Mouse (Mus musculus) liver, adult 2 months (tissue): Measurements from ENCODE around the gene Ythdf1. TPM values are rescaled to one million over a fixed set of nuclear protein-coding genes. Genes with fewer than 3 reads are reported as not detected.

Experiments
- DNase-seq: peaks from one replicate; pipeline ENCODE4 v3.0.0-alpha.2; 2011; ENCODE audit warnings: low read depth, low spot score; ENCODE audit errors: extremely low read depth
- H3K27ac ChIP-seq: fragments of 200-500 bp; replicated peaks from 2 replicates; pipeline ENCODE4 v1.5.1; 2012; ENCODE audit warnings: low read depth, mild to moderate bottlenecking, control low read depth, inconsistent platforms, low read length; ENCODE audit not compliant: insufficient read depth
- H3K27me3 ChIP-seq: fragments of 200-500 bp; 2 replicates; pipeline ENCODE4 v1.6.1; 2012; ENCODE audit warnings: mild to moderate bottlenecking, moderate library complexity, low read length, inconsistent platforms; ENCODE audit not compliant: control insufficient read depth, insufficient read depth
- H3K36me3 ChIP-seq: fragments of 200-500 bp; 2 replicates; pipeline ENCODE4 v1.6.1; 2012; ENCODE audit warnings: low read length, inconsistent platforms; ENCODE audit not compliant: control insufficient read depth, insufficient read depth
- H3K4me1 ChIP-seq: fragments of 200-500 bp; 2 replicates; pipeline ENCODE4 v1.6.1; 2011; ENCODE audit warnings: low read length; ENCODE audit not compliant: control insufficient read depth, insufficient read depth
- H3K4me3 ChIP-seq: fragments of 200-500 bp; 2 replicates; pipeline ENCODE4 v1.5.1; 2011; ENCODE audit warnings: low read depth, mild to moderate bottlenecking, control low read depth, low read length, moderate library complexity; ENCODE audit not compliant: insufficient read depth
- H3K79me2 ChIP-seq: fragments of 200-500 bp; 2 replicates; pipeline ENCODE4 v1.6.1; 2012; ENCODE audit warnings: inconsistent platforms, mild to moderate bottlenecking, low read length, moderate library complexity; ENCODE audit not compliant: control insufficient read depth, insufficient read depth
- H3K9ac ChIP-seq: fragments of 200-500 bp; 2 replicates; pipeline ENCODE4 v1.6.1; 2012; ENCODE audit warnings: low read depth, mild to moderate bottlenecking, control low read depth, inconsistent platforms, low read length
- CTCF ChIP-seq: fragments of 200-500 bp; IDR thresholded peaks from 2 replicates; pipeline ENCODE4 v1.5.1; 2011; ENCODE audit warnings: low read depth, low read length, control low read depth
- POLR2A ChIP-seq: fragments of 200-500 bp; IDR thresholded peaks from 2 replicates; pipeline ENCODE4 v1.6.1; 2011; ENCODE audit warnings: low read length, control low read depth; ENCODE audit not compliant: insufficient read depth; ENCODE audit errors: extremely low read depth
- WGBS: fragments of 180-500 bp; shearing (Covaris S2); methylation state at CpG from one replicate; pipeline ENCODE4 v1.1.7; 2018; 5-methylcytosine and 5-hydroxymethylcytosine counted together
- polyA plus RNA-seq: library from polyadenylated mRNA; depleted of rRNA; stranded (reverse); fragments of >200 nt; gene quantifications from 2 replicates; pipeline ENCODE4 v1.2.3, GENCODE M21; 2012
- total RNA-seq: library from RNA; depleted of rRNA; stranded (reverse); fragments of >200 nt; gene quantifications from 2 replicates; pipeline ENCODE4 v1.2.3, GENCODE M21; 2014

The Ythdf1 gene
- total and polyA plus RNA-seq, 2 experiments: 9.7 to 35.4 TPM

DNA sequence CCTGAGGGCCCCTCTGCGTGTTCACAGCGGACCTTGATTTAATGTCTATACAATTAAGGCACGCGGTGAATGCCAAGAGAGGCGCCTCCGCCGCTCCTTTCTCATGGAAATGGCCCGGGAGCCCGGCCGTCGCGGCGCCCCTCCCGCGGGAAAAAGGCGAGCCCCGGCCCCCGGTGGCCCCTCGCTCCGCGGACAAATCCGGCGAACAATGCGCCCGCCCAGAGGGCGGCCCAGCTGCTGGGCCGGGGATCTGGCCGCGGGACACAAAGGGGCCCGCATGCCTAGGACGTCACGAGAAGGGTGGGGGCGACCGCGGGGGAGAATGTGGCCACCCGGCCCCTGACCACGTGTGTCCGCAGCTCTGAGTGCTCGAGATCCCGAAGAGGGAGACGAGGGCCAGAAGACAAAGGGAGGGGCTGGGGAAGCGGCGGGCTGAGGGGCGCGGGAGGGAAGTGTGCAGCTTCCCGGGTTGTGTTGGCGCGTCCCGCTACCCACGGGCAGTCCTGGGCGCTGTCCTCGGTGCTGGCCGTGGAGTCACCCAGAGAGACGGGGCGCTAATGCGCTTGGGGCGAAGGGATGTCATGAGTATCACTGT is 26.6 kb downstream of the Ythdf1 start:
- DNase-seq: no peak
- peaks cover 33% of the 10 kb centered on the region for H3K27me3 ChIP-seq

DNA sequence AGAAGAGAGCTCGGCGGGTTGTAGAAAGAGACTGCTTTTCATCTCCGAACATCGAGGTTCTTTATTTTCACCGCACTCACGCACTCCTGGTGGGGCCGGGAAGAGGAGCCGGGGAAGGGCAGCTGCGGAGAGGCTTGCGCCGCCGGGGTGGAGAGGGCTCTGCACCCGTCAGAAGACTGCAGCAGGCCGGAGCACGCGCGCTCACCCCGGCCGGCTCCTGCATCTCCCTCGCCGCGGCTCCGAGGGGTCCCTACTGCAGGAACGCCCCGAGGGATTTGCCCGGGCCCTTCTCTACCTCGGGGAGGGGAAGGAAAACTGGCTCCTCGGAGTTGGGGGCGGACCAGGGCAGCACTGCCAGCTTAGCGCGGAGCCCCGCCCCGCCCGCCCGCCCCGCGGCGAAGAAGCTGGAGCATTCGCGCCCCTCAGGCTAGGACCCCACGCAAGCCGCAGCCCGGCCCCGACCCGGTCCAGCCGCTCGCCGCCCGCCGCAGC is 27.2 kb downstream of the Ythdf1 start:
- H3K4me1 ChIP-seq: no peaks in the 10 kb centered on the region
- no peak overlapping the region for H3K4me3 ChIP-seq
- H3K27me3 ChIP-seq: peaks cover 33% of the 10 kb centered on the region
- no peaks in the 10 kb centered on the region for H3K79me2 ChIP-seq
- under 1% methylated on average over 32 of the region's 50 CpGs for WGBS
- no peak overlapping the region for H3K9ac ChIP-seq
- no peak overlapping the region for H3K27ac ChIP-seq
- no peak for DNase-seq
- TF ChIP-seq POLR2A (no peak), CTCF (no peak)
- H3K36me3 ChIP-seq: no peaks in the 10 kb centered on the region

More for the DNA sequence above, 26.6 kb downstream of the Ythdf1 start:
- TF ChIP-seq POLR2A (no peak), CTCF (no peak)
- Histone ChIP-seq H3K4me3 (no peak overlapping the region), H3K36me3 (no peaks in the 10 kb centered on the region), H3K9ac (no peak overlapping the region), H3K4me1 (no peaks in the 10 kb centered on the region), H3K27ac (no peak overlapping the region), H3K79me2 (no peaks in the 10 kb centered on the region)
- 2% methylated on average over 57 of the region's 57 CpGs for WGBS

DNA sequence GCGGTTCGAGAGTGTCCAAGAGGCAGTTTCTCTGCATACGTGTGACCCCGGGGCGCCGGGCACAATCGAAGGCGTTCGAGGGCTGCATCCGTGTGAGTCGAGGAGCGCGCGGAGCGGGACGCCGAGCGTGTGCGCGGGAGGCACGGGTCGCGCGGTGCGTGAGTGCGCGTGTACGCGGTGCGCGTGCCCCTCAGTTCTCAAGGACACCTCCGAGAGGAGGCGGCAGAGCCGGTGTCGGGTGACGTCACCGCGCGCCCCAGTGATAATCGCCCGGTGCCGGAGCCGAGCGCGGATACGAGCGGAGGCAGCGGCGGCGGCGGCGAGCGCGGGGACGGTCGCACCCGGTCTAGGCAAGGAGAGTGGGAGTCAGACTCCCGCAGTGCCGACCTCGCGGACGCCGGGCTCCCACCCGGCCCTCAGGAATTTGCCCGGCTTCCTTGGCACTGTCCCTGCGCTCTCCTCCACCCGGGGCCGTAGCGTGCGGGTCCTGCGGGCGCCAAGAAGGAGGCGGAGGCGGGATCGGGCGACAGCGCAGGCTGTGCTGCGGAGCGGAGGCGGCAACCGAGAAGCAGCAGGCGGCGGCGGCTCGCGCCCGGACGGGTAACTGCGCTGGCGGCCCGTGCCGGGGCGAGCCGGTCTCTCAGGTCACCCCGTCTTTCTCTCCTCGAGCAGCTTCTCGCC is 27.8 kb downstream of the Ythdf1 start:
- TF ChIP-seq CTCF (no peak), POLR2A (no peak)
- 2% methylated on average over 96 of the region's 97 CpGs for WGBS
- no peak overlapping the region for H3K27ac ChIP-seq
- no peak for DNase-seq
- H3K4me3 ChIP-seq: no peak overlapping the region; the same call in 1 of the 2 replicates
- no peaks in the 10 kb centered on the region for H3K36me3 ChIP-seq
- H3K4me1 ChIP-seq: no peaks in the 10 kb centered on the region
- H3K9ac ChIP-seq: no peak overlapping the region
- H3K27me3 ChIP-seq: peaks cover 33% of the 10 kb centered on the region
- no peaks in the 10 kb centered on the region for H3K79me2 ChIP-seq

DNA sequence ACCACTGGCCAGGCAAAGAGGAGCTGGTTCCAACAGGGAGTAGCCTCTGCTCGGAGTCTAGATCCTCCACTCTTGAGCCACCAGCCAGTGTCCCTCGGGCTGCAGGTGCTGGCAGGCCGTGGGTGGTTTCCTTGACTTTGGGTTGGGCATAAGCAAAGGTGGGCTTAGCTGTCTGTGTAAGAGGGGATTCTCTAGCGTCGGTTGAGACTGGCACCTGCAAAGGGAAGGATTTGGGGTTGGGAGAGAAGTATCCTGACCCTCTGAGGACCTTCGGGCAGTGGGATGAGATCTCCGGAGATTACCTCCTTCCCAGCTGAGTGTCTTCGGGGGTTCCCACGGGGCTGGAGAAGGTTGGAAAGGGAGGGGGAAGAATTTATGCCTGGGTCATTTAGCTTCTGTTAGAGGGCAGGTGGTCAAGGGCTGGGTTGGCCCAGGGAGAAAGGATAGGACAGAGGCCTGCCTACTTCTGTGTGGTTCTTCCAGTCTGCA is 28.9 kb downstream of the Ythdf1 start:
- TF ChIP-seq CTCF (no peak), POLR2A (no peak)
- Histone ChIP-seq H3K9ac (no peak overlapping the region), H3K36me3 (no peaks in the 10 kb centered on the region), H3K4me3 (no peak overlapping the region), H3K27me3 (peaks cover 37% of the 10 kb centered on the region), H3K27ac (no peak overlapping the region), H3K79me2 (no peaks in the 10 kb centered on the region), H3K4me1 (no peaks in the 10 kb centered on the region)
- no peak for DNase-seq
- 15% methylated on average over 9 of the region's 9 CpGs for WGBS

DNA sequence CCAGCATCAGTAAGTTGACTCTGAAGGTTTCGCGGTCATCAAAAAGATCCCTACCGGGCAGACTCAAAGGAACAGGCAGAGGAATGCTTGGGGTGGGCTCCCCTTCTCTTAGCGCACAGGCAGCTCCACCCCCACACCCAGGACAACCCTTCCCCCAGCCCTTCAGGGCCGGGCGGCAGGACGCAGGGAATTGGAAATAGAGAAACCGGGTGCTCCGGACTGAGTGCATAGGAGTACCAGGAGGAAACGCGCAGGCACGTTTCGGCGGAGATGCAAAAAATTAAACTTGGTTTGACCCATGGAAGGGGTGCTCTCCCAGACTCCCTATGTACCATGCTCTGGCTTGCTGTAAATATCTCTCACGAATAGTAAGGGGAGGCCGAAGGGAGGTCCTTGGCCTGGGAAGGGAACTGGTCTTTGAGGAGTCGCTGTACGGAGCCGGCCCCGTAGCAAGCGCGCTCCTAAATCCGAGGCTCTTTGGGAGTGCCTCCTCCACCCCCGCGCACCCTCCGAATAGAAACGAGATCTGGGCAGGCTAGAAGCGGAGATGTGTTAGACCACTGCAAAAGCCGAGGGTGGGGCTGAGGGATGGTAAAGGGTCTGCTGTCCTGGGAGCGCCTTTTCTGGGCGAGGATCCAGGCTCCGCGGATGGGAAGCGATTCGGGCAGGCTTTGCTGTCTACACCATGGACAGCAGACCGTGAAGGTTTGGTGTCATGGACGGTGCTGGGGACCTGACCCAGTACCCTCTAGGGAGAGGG is 29.5 kb downstream of the Ythdf1 start:
- no peak overlapping the region for H3K4me3 ChIP-seq
- no peak overlapping the region for H3K27ac ChIP-seq
- 3% methylated on average over 37 of the region's 37 CpGs for WGBS
- no peak for DNase-seq
- no peaks in the 10 kb centered on the region for H3K79me2 ChIP-seq
- TF ChIP-seq CTCF: no peak
- TF ChIP-seq POLR2A: no peak
- no peaks in the 10 kb centered on the region for H3K4me1 ChIP-seq
- peaks cover 37% of the 10 kb centered on the region for H3K27me3 ChIP-seq
- H3K9ac ChIP-seq: no peak overlapping the region
- no peaks in the 10 kb centered on the region for H3K36me3 ChIP-seq
